Mouse (Mus musculus) ovary, postnatal 10 days (tissue): ENCODE data around the gene Tmem236.

ENCODE experiments used
- DNase-seq: peaks from one replicate; pipeline ENCODE4 v3.0.0; 2022; ENCODE audit warnings: low spot score

Tmem236 gene

DNA sequence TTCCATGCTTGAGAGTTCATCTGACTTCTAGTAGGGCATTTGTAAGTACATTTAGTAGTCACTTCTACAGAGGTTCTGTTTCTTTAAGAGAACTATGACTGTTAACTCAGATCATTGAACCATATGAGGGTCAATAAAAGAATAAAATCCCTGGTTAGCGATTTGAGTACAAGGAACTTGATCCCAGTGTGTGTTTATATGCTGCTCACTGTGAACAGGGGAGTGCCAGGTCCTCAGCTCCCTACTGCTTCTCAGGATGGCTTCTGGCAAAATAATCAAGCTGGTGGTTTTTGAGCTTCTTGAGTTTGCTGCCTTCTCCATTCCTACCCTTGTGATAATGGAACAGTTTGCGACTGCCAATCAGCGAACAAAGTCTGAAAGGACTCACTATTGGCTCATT lies at the start of gene Tmem236:
TSS of gene Tmem236 (plus strand) at position 190 of the 400 bp plus-strand sequence.
- no peak for DNase-seq

DNA sequence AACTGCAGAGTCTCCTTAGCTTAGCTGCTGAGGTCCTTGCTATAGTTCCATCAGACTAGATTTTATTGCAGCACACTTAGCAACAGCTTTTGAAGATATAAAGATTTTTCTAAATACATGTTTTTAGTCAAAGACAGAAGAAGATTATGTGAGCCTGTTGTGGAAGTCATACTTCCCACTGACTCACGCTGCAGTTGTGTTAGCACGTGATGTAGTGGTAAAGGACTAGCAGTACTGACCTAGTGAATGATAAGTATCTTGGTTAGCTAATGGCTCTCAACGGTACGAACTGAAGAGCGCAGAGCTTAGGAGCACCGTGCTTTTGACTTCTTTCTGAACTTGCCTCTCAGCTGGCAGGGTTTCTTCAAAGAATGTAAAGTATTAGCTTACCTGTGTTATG lies 47.9 kb upstream of the Tmem236 start:
- DNase-seq, result no peak

DNA sequence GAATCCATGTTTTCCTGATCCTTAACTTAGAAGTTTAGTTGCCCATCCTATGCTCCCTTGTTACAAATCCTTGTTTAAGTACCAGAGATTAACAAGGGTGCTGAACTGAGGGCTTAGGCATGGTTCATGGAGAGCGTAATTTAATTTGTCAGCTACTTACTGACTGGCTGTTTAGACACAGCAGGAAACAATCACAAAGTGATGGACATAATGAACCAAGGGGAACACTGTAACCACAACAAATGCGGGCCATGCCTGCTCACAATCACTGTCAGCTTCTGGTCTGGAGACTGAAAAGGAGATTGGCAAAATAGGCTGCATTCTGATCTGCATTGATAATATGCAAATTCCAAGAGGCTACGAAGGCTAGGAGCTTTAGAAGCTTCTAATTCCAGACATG lies 46.7 kb upstream of the Tmem236 start:
- no peak for DNase-seq

DNA sequence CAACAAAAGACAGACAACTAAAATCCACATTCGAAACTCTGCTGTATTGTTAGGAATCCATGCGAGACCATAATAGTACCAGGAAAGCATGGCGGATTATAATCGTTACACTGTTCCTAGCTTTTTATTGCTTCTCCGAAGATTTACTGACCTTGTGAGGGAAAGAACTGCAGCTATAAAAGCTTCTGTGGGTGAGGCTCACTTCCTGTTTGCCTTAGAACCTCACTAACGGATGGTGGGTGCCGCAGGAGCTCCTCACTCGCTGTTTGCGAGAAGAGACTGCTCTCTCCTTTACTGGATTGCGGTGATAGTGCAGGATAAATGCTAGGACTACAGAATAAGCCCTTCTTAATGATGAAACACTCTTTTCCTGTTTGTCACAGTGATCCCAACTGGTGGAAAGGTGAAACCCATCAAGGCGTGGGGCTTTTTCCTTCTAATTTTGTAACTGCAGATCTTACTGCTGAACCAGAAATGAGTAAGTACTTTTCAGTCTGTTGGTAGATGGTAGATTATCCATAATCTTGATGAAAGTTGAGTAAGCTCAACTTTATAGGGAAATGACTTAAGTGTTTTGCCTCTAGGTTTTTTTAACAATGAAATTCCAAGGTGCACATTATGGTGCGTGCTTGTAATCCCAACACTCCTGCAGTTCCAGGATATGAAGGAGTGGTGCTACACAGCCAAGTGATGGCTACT lies 43.5 kb upstream of the Tmem236 start:
- no peak for DNase-seq

DNA sequence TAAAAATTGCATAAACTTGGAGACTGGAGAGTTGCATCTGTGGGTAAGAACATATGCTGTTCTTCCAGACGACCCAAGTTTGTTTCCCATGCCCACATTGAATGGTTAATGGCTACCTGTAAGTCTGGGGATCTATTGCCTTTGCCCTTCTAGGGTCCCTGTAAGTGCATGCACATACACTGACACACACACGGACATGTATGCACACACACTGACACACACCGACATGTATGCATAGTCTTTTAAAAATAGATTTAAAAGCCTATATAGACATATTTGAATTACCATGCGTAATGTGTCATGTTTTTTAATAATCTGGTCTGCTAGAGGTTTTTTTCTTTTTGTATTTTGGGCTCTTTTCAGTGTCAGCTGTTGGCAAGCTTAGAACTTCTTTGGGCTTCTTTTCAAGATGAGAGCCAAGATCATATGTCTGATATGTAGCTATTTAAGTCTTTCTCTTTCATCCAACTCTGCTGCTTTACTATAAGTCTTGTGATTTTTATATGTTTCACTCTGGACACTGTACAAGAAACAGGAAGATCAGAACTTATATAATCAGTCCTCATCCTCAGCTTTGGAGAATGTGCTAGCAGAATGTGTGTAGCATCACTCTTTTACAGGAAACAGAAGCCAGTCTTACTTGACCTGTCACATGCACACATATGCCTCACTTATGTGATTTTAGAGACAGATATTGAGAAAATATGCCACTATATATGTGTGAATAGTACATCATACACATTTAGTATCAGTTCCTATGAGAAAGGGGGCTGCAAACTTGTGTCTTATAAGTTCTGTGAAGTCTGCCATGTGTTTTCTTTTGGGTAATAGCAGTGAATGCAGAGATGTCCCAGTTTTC lies 41.6 kb upstream of the Tmem236 start:
- no peak for DNase-seq

DNA sequence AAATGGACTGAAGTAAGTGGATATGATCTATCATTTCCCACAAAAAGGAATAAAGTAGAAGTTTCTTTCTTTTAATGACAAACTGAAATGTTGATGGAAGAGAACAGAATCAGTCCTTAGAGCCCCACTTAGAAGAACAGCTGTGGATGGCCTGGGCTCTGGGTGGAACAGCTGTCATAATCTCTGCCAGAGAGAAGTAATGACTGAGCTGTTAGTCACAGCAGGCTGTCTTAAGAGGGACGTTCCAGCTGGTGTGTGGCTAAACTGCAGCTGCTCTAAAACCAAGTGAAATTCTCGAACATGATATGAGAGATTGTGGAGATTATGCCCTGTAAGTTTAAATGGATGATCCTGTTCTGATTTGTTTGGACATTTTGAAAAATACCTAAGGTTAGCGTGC lies 37.4 kb upstream of the Tmem236 start:
- no peak for DNase-seq

DNA sequence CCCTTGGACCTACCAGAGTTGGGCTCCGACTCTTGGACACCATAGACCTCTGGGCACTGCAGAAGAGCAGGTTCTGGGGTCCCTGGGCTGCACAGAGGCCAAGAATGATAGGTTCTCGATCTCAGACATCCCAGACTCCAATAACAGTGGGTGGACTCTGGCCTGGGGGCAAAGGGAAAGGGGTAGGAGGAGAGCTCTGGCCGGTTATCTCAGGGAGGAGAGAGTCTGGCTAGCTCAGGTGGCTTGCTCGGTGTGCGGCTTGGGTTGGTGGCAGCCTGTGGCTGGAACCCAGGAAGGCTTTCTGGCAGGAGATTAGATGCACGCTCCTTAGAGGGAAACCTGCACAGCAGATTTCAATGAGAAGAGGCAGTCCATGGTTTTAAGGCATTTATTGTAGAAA lies 34.7 kb upstream of the Tmem236 start:
- no peak for DNase-seq

DNA sequence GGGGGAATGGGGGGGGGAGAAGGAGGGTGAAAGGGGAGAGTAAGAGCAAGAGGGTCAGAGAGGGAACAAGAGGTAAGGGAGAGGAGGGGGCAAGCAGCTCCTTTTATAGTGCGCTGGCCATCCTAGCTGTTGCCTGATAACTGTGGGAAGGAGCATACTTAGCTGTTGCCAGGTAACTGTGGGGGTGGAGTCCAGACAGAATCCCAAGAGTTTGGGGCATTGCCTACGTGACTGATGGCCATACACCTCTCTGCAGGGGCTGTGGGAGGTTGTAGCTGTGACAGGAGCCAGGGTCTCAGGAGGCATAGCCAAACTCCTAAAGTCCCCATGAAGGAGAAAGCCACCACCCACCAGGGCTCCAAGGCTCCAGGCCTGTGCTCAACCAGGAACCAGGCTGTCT lies 34.3 kb upstream of the Tmem236 start:
- no peak for DNase-seq

DNA sequence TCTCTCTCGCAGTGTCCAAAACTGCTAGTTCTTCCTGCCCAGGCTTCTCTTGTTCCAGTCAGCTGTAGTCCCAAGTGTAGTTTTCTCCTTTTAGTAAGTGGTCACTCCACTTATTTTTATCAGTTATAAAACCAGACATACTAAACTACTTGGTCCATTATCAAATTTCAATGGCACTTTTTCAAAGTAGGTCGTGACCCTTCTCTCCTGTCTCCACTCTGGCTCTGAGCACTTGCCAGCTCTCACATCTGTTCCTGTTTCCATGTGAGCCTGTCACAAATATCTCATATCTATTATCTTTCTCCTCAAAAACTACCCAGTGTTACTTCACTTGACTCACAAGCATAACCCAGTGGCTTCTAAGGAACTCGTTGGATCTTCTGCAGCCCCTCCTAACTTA lies 29.0 kb upstream of the Tmem236 start:
- DNase-seq, result no peak

DNA sequence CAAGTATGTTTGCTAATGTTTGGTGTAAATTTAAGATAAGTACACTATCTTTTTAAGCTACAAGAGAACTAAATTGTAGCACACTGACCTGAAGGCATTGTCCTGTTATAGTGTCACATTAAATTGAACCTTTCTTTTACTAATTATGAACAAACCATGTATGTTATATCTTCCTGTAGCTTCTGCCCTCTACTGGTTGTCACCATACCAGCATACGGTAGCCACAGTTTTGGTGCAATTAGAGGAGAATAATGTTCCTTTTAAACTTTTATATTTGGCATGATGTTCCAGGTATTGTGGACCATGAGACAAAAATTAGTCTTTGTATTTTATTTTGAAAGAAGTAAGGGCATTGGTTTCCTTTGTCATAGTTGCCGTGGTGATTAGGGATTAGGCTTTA lies 27.4 kb upstream of the Tmem236 start:
- DNase-seq, result no peak

DNA sequence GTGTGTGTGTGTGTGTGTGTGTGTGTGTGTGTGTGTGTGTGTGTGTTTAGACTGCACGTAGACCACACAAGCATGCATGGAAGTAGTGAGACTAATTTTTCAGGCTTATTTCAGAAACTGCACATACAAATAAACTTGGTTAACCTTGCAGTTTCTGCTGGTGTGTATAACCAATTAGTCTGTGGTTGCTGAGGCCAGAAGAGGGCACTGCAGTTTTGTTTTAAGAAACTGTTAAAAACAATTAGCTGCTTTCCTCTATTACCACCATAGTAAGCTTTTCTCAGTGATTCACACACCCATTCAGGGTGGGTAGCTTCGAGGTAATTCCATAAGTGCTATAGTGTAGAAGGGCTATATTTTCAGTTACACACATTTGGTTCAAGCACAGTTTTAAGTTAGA lies 23.5 kb upstream of the Tmem236 start:
- DNase-seq, result no peak

DNA sequence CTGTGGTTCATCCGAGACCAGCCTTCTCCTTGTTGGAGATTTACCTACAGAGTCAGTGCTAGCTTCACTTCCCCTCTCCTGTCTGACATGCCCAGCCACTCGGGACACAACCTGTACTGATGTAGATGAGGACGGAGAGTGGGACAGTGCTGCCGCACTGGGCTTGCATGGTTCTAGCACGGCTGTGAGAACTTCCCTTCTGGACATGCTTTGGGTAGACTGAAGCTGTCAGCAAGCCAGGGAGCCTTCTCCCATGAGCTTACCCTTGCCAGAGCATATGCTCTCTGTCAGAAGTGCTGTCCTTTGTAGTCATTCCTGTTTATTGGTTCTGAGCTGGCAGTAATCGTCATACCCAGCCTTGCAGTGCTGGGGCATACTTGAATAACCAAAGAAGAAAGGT lies 22.5 kb upstream of the Tmem236 start:
- DNase-seq, result no peak

DNA sequence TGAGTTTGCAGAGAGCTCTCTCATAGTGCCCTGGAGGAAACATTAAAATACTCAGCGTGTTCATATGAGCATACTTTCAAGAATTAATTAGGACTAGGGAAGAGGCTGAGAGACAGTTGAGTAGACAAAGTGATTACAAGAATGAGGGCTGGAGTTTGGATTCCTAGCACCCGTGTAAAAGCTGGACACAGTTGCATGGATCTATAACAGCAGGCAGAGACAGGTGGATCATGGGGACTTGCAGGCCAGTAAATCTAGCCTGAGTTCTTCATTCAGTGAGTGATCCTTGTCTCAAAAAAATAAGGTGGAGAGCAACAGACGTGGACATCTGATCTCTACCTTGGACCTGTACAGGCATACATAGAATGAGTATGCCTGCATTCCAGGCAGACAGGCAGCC lies 15.3 kb upstream of the Tmem236 start:
- no peak for DNase-seq

DNA sequence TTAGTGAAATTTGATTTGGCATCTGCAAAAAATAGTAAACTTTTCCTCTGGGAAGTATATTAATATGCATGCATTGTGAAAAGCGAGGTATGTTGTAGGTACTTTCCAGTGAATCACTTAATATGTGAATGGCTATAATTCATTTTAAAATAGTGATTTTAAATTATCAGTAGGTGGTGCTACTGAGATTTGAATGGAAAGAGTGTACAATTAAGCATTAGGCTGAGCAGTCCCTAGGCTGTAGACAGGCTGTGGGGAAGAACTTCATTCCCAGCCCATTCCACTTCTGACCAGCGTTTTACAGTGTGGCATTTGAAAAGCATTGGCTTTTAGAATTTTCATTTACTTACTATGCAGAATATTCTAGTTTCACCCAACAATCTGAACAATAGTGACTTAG lies 14.6 kb upstream of the Tmem236 start:
- no peak for DNase-seq

DNA sequence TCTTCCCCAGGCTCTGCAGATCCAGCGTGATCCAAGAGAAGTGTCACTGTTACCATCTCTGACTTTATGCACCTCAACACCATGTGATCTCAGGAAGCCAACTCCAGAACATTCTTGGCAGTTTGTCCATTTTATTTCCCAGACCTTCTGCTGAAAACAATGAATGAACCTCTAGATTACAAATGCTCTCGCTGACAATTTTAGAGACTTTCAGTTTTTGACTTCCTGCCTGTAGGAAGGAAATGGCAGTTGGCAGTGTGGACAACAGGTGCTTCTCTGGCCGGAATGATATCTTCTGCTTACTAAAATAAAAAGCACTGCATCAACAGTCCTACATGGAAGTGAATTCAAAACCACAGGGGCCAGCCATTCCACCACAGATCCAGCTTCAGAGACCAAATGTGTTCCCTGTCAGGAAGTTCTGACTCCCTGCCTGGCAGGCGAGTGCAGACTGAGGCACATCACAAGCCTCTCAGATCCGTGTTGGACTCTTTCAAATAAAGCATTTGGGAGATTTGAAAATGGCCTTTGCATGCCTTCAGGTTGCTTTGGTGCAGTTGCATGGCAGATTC lies 9.8 kb upstream of the Tmem236 start:
- no peak for DNase-seq

DNA sequence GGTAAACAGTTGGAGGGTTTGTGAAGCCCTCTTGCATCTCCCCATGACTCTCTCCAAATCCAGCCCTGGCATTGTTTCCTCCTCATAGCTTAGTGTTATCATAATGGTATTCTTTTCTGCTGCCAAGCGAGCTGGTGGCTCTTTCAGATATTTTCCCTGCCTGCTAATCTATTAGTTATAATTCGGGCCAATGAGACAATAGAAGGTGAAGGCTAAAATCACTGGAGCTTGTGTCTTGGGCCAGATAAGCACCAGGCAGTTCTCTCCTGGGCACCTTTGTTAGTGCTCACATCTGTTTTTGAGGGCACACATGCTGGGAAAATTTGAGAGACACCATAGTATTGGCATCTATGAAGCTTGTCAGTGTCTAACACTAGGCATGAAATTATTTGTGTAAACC lies 9.3 kb upstream of the Tmem236 start:
- no peak for DNase-seq

DNA sequence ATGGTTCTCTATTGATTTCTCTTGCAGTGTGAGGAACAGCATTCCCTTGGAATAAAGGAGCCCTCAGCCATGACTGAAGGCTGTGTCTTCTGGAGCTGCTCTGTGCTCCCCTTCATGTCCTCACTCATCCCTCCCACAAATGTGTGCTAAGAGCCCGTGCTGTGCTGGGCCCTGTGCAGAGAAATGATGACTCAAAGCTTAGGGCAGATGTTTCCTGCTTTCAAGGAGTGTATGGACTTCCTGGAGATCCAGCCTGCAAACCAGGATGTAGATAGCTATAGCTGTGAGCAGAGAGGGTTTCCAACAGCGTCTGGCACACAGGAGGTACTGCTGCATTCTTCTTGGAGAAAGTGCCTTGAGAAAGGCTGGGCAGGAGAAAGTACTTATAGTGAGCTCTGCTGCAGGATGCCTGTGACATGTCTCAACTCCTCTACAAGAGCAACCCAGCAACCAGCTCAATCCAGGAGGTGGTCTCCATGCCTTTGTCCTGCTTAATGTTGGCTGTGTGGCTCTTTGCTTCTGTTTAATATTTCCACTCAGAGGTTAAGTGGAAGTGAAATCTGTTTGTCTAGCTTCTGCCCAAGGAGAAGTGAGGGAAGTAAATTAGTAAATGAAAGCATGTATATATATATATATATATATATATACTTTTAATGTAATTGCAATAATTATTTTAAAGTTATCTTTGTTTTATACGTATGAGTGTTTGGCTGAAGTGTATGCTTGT lies 8.5 kb upstream of the Tmem236 start:
- DNase-seq, result no peak

DNA sequence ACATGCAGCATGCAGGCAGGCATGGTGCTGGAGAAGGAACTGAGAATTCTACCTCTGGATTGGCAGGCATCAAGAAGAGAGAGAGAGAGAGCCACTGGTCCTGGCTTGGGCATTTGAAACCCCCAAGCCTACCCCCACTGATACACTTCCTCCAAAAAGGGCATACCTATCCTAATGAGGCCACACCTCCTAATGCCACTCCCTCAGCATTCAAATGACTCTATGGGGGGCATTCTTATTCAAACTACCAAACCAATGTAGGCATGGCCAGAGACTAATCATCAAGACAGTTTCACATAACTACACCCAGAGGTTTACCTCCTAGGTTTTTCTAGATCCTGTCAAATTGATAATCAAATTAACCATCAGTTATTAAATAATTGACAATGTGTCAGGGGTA lies 6.6 kb upstream of the Tmem236 start:
- DNase-seq, result no peak

DNA sequence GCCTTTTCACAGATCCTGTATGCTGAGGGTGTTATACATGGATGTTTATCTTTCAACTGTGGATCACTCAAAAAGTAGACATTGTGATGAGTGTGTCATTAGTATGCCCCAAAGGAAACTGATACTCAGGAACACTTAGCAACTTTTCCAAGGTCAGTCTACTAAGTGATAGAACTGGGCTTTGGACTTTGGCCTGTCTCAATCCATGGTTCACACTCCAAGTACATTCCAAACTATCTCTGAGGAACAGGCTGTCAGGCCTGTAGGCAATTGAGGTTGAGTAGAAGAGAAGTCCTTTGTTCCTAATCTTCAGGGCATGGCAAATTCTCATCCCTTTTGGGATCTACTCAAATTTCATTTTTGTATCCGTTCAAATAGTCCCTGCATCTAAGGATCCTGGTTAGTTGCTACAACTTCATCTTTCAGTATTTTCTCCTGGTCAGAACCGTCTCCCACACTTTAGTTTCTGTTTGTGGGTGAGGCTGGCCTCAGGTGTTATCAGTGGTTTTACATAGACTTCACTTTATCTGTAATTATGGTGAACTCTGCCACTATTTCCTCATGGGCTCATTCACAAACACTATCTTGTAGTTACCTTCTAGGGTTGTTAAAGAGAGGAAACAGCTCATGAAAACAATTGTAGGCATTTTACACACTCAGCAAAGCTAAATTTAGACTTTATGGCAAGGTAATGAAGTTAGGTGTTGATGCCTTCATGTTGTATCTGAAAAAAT lies 2.3 kb downstream of the Tmem236 start:
- DNase-seq, result no peak

DNA sequence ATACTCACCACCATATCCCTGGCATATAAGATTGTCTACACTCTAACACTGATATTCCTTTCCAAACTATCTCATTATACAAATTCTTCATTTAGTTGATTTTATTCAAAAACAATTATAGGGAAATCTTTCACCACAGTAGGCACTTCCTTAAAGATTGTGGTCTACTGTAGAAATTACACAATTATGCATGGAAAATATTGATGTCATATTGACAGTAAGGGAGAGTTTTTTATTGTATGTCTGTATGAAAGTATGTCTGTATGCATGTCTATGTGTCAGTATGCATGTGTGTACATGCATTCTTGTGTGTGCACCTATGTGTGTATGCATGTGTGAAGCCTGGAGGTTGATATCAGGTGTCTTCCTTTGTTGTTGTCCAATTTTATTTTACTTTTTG lies 10.1 kb downstream of the Tmem236 start:
- DNase-seq, result no peak

DNA sequence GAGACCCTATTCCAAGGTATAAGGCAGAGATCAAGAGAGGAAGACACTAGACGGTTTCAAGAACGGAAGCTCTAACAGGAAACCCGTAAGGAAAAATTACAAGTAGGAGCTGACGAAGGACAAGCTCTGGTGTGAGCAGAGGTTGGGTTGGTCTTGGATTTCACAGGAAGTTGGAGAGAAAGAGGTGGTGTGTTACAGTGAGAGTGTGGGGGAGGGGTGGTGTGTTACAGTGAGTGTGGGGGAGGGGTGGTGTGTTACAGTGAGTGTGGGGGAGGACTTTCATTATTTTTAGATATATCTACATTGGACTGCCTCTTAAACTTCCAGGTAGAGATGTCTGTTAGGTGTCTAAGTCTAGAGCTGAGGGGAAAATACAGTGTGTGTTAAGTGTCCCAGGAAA lies 16.4 kb downstream of the Tmem236 start:
- DNase-seq, result no peak

DNA sequence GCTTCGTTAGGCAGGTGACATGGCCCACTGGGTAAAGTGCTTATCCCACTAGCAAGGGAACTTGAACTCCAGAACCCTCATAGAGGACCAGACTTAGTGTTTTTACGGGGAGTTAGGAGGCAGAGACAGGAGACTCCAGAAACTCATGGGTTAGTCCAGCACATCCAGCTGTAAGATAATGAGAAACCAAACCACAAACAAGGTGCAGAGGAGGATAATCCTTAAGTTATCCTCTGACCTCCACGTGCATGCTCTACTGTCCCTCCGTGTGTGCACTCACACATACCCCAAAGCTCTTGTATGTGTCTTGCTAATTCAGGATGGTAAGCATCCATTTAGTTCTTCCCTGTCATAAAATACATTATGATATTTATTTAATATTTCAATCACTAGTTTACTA lies 17.3 kb downstream of the Tmem236 start:
- no peak for DNase-seq
